Mouse (Mus musculus) heart, embryonic 11.5 days (tissue): ENCODE measurements around the gene Tmem258. TPM values are rescaled to one million over a fixed set of nuclear protein-coding genes. Genes with fewer than 3 reads are reported as not detected.

Experiments
- ATAC-seq: fragments of 200-750 bp; cut with Nextera tagmentation; replicated peaks from 2 replicates; pipeline ENCODE4 v1.8.0; 2017; ENCODE audit warnings: moderate library complexity; ENCODE audit not compliant: insufficient number of reproducible peaks, low FRiP score, low TSS enrichment
- H3K27ac ChIP-seq: fragments of 300-500 bp; sonication (generic); 2 replicates; pipeline ENCODE4 v1.5.1; 2014; ENCODE audit warnings: mild to moderate bottlenecking, low read depth, low read length
- H3K27me3 ChIP-seq: fragments of 300-500 bp; sonication (generic); 2 replicates; pipeline ENCODE4 v1.6.1; 2014; ENCODE audit warnings: mild to moderate bottlenecking, low read length, mixed read lengths; ENCODE audit not compliant: control insufficient read depth, insufficient read depth
- H3K36me3 ChIP-seq: fragments of 300-500 bp; sonication (generic); 2 replicates; pipeline ENCODE4 v1.6.1; 2014; ENCODE audit warnings: mild to moderate bottlenecking, low read length, moderate library complexity, mixed read lengths; ENCODE audit not compliant: control insufficient read depth, insufficient read depth
- H3K4me1 ChIP-seq: fragments of 300-500 bp; sonication (generic); 2 replicates; pipeline ENCODE4 v1.6.1; 2014; ENCODE audit warnings: low read length; ENCODE audit not compliant: control insufficient read depth, insufficient read depth
- H3K4me2 ChIP-seq: fragments of 300-500 bp; sonication (generic); 2 replicates; pipeline ENCODE4 v1.6.1; 2014; ENCODE audit warnings: mild to moderate bottlenecking, moderate library complexity
- H3K4me3 ChIP-seq: fragments of 300-500 bp; sonication (generic); 2 replicates; pipeline ENCODE4 v1.5.1; 2014; ENCODE audit warnings: low read depth, low read length
- H3K9ac ChIP-seq: fragments of 300-500 bp; sonication (generic); 2 replicates; pipeline ENCODE4 v1.6.1; 2014; ENCODE audit warnings: mild to moderate bottlenecking, low read depth, low read length, moderate library complexity
- H3K9me3 ChIP-seq: fragments of 300-500 bp; sonication (generic); replicated peaks from 2 replicates; pipeline ENCODE4 v1.6.1; 2016; ENCODE audit warnings: low read length; ENCODE audit not compliant: control insufficient read depth
- WGBS: fragments of 180-500 bp; shearing (Covaris S2); extraction: QIAGEN DNeasy Blood & Tissue Kit; methylation state at CpG from one replicate; pipeline ENCODE4 v1.1.7; 2014; ENCODE audit not compliant: insufficient replicate concordance; 5-methylcytosine and 5-hydroxymethylcytosine counted together
- polyA plus RNA-seq: library from polyadenylated mRNA; unstranded; fragments of >200 nt; fragmentation: Nextera tagmentation; extraction: Ambion mirVana; gene quantifications from 2 replicates; pipeline ENCODE4 v1.2.1, GENCODE M21; 2014

Tmem258 gene
- polyA plus RNA-seq, 1 experiment from 2014 or later = 412 TPM

- no peaks in the 10 kb centered on the region for H3K36me3 ChIP-seq
- peak overlapping the region; percentile 62 for H3K27ac ChIP-seq
- H3K9ac ChIP-seq = 0 out of 2 replicates have a peak overlapping the region, but pooled peaks have one; percentile 5
- 28% methylated on average over 5 of the region's 5 CpGs for WGBS
- no peak overlapping the region for H3K4me3 ChIP-seq
- H3K27me3 ChIP-seq = 0 out of 2 replicates have a peak, but pooled peaks cover 3% of the 10 kb centered on the region
- no peak for ATAC-seq
- H3K4me2 ChIP-seq = no peak overlapping the region
- H3K9me3 ChIP-seq = no peaks in the 10 kb centered on the region
- H3K4me1 ChIP-seq = peaks cover 11% of the 10 kb centered on the region
Measured at GRCm38 (mm10) chr19:10231871-10232270, 28.1 kb downstream of the Tmem258 start.

GRCm38 (mm10) chr19:10232327-10233017, 28.7 kb downstream of the Tmem258 start:
- ATAC-seq = no peak
- H3K4me2 ChIP-seq = no peak overlapping the region
- H3K4me3 ChIP-seq = no peak overlapping the region
- peak overlapping the region; percentile 62 for H3K27ac ChIP-seq
- peaks cover 11% of the 10 kb centered on the region for H3K4me1 ChIP-seq
- 47% methylated on average over 9 of the region's 9 CpGs for WGBS
- H3K9ac ChIP-seq = no peak overlapping the region
- H3K27me3 ChIP-seq = 0 out of 2 replicates have a peak, but pooled peaks cover 3% of the 10 kb centered on the region
- no peaks in the 10 kb centered on the region for H3K36me3 ChIP-seq
- H3K9me3 ChIP-seq = no peaks in the 10 kb centered on the region

- Histone ChIP-seq H3K36me3 (no peaks in the 10 kb centered on the region), H3K4me2 (no peak overlapping the region), H3K4me3 (no peak overlapping the region), H3K9me3 (no peaks in the 10 kb centered on the region), H3K27me3 (0 out of 2 replicates have a peak, but pooled peaks cover 3% of the 10 kb centered on the region), H3K27ac (no peak overlapping the region), H3K4me1 (peaks cover 13% of the 10 kb centered on the region), H3K9ac (no peak overlapping the region)
- 71% methylated on average over 9 of the region's 9 CpGs for WGBS
- ATAC-seq = no peak
Measured at GRCm38 (mm10) chr19:10235784-10236565, 32.2 kb downstream of the Tmem258 start.

DNA sequence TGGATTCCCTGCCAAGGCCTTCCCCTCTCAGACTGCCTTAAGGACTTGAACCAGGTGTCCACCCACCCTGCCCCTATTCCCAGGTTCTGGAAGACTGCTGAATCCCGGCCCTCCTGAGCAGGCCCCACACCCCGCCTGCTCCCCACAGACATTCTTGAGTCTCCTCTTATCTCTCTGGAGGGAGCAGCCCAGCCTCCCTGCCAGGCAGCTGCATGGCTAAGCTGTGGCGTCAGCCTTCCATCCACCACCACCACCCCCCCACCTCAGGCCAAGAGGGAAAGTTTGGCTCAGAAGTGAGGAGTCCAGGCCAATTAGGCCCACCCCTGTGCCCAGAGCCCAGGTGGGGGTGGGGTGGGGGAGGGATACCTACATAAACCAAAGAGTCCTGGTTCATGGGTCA, 34.7 kb downstream of the Tmem258 start:
- peaks cover 8% of the 10 kb centered on the region for H3K4me1 ChIP-seq
- 0 out of 2 replicates have a peak overlapping the region, but pooled peaks have one; percentile 35 for H3K27ac ChIP-seq
- no peaks in the 10 kb centered on the region for H3K9me3 ChIP-seq
- H3K36me3 ChIP-seq = no peaks in the 10 kb centered on the region
- no peak; the same call in 1 of the 2 replicates for ATAC-seq
- H3K4me3 ChIP-seq = no peak overlapping the region; the same call in 1 of the 2 replicates
- H3K4me2 ChIP-seq = peak overlapping the region; percentile 82
- H3K9ac ChIP-seq = no peak overlapping the region
- no peaks in the 10 kb centered on the region for H3K27me3 ChIP-seq
- WGBS = 15% methylated on average over 3 of the region's 3 CpGs

- no peaks in the 10 kb centered on the region for H3K9me3 ChIP-seq
- H3K36me3 ChIP-seq = no peaks in the 10 kb centered on the region
- H3K4me1 ChIP-seq = peaks cover 8% of the 10 kb centered on the region
- peak overlapping the region; percentile 80 for H3K9ac ChIP-seq
- peak overlapping the region; percentile 48 for H3K4me3 ChIP-seq
- H3K27ac ChIP-seq = peak overlapping the region; percentile 42; the same call in 1 of the 2 replicates
- no peak for ATAC-seq
- H3K4me2 ChIP-seq = peak overlapping the region; percentile 82
- 30% methylated on average over 2 of the region's 2 CpGs for WGBS
- no peaks in the 10 kb centered on the region for H3K27me3 ChIP-seq
Measured at GRCm38 (mm10) chr19:10239419-10239818, 35.6 kb downstream of the Tmem258 start.

GRCm38 (mm10) chr19:10239975-10240653, 36.3 kb downstream of the Tmem258 start:
- Histone ChIP-seq H3K4me2 (peak overlapping the region; percentile 82), H3K36me3 (no peaks in the 10 kb centered on the region), H3K27ac (peak overlapping the region; percentile 37), H3K9ac (peak overlapping the region; percentile 80), H3K4me1 (peaks cover 8% of the 10 kb centered on the region), H3K9me3 (no peaks in the 10 kb centered on the region), H3K4me3 (peak overlapping the region; percentile 48), H3K27me3 (no peaks in the 10 kb centered on the region)
- WGBS = 2% methylated on average over 26 of the region's 26 CpGs
- no peak for ATAC-seq

GRCm38 (mm10) chr19:10240654-10241305, 37.0 kb downstream of the Tmem258 start, which contains the start of gene Myrf:
Myrf (minus strand) TSS chr19:10240748.
- 7% methylated on average over 43 of the region's 43 CpGs for WGBS

GRCm38 (mm10) chr19:10242916-10243315, 39.1 kb downstream of the Tmem258 start:
- Histone ChIP-seq H3K4me3 (no peak overlapping the region), H3K4me1 (peaks cover 19% of the 10 kb centered on the region), H3K9me3 (no peaks in the 10 kb centered on the region), H3K4me2 (no peak overlapping the region), H3K36me3 (no peaks in the 10 kb centered on the region), H3K9ac (no peak overlapping the region), H3K27me3 (peaks cover 4% of the 10 kb centered on the region; the same call in 1 of the 2 replicates), H3K27ac (no peak overlapping the region)
- WGBS = 14% methylated on average over 8 of the region's 8 CpGs
- no peak for ATAC-seq

More at GRCm38 (mm10) chr19:10240654-10241305, 37.0 kb downstream of the Tmem258 start, which contains the start of gene Myrf:
- peak; percentile 62 for ATAC-seq
- peak within 1 kb of the TSS; percentile 37 for H3K27ac ChIP-seq
- no peaks in the 10 kb centered on the region for H3K36me3 ChIP-seq
- peak within 1 kb of the TSS; percentile 82 for H3K4me2 ChIP-seq
- H3K4me3 ChIP-seq = peak within 1 kb of the TSS; percentile 48
- no peaks in the 10 kb centered on the region for H3K27me3 ChIP-seq
- no peaks in the 10 kb centered on the region for H3K9me3 ChIP-seq
- H3K4me1 ChIP-seq = peaks cover 8% of the 10 kb centered on the region
- H3K9ac ChIP-seq = peak within 1 kb of the TSS; percentile 80
